Mouse (Mus musculus) brain, embryonic 14.5 days (tissue): ENCODE data around the gene Ap2b1.

Experiments used
- CTCF ChIP-seq: fragments of 200-500 bp; IDR thresholded peaks from 2 replicates; pipeline ENCODE4 v1.5.1; 2012; ENCODE audit warnings: inconsistent platforms, mild to moderate bottlenecking, moderate library complexity, borderline replicate concordance; ENCODE audit not compliant: insufficient read depth, insufficient read length; ENCODE audit errors: extremely low read depth
- POLR2A ChIP-seq: fragments of 200-500 bp; IDR thresholded peaks from 2 replicates; pipeline ENCODE4 v1.6.1; 2012; ENCODE audit warnings: mild to moderate bottlenecking, inconsistent platforms, borderline replicate concordance; ENCODE audit not compliant: poor library complexity, insufficient read depth, insufficient read length, severe bottlenecking; ENCODE audit errors: extremely low read depth

DNA sequence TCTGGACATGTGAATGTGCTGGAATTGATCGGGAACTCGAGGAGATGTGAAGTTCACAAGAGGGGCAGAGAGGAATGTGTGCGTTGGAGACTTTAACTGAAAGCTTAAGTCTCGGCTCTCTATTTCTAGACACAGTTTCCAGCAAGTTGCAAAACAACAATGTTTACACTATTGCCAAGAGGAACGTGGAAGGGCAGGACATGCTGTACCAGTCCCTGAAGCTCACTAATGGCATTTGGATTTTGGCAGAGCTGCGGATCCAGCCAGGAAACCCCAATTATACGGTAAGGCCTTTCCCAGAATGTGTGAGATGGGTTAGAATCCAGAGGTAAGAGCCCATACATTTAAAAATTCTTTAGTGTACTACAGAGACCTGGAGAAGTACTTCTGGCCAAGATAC is 98.8 kb downstream of the Ap2b1 start:
- no peak for TF ChIP-seq CTCF
- no peak for TF ChIP-seq POLR2A
